Mouse (Mus musculus) heart, embryonic 10.5 days (tissue): ENCODE data around the gene Map2. TPM values are rescaled to one million over a fixed set of nuclear protein-coding genes. Genes with fewer than 3 reads are reported as not detected.

Experiments used
- DNase-seq: peaks from one replicate; pipeline ENCODE4 v3.0.0-alpha.2; 2017; ENCODE audit warnings: low spot score
- H3K27ac ChIP-seq: fragments of 300-500 bp; sonication (generic); 2 replicates; pipeline ENCODE4 v1.5.1; 2016; ENCODE audit warnings: mild to moderate bottlenecking
- H3K27me3 ChIP-seq: fragments of 300-500 bp; sonication (generic); 2 replicates; pipeline ENCODE4 v1.6.1; 2016; ENCODE audit warnings: mild to moderate bottlenecking; ENCODE audit not compliant: poor library complexity, insufficient read depth, severe bottlenecking
- H3K36me3 ChIP-seq: fragments of 300-500 bp; sonication (generic); 2 replicates; pipeline ENCODE4 v1.6.1; 2016; ENCODE audit warnings: mild to moderate bottlenecking, moderate library complexity
- H3K4me1 ChIP-seq: fragments of 300-500 bp; sonication (generic); 2 replicates; pipeline ENCODE4 v1.6.1; 2016; ENCODE audit warnings: mild to moderate bottlenecking
- H3K4me3 ChIP-seq: fragments of 300-500 bp; sonication (generic); 2 replicates; pipeline ENCODE4 v1.5.1; 2016; ENCODE audit warnings: mild to moderate bottlenecking, moderate library complexity
- H3K9me3 ChIP-seq: fragments of 300-500 bp; sonication (generic); 2 replicates; pipeline ENCODE4 v1.6.1; 2016; ENCODE audit warnings: mild to moderate bottlenecking, moderate library complexity
- WGBS: fragments of 180-500 bp; shearing (Covaris S2); methylation state at CpG from one replicate; pipeline ENCODE4 v1.1.7; 2016; 5-methylcytosine and 5-hydroxymethylcytosine counted together
- polyA plus RNA-seq: library from polyadenylated mRNA; unstranded; fragments of >200 nt; fragmentation: Nextera tagmentation; extraction: Ambion mirVana; gene quantifications from 2 replicates; pipeline ENCODE4 v1.2.1, GENCODE M21; 2016

Map2 gene
- polyA plus RNA-seq, 1 experiment from 2014 or later, result 5.1 TPM

- DNase-seq, result no peak
- no peaks in the 10 kb centered on the region for H3K36me3 ChIP-seq
- no peaks in the 10 kb centered on the region for H3K9me3 ChIP-seq
- H3K4me1 ChIP-seq, result no peaks in the 10 kb centered on the region
- no peak overlapping the region for H3K27ac ChIP-seq
- WGBS, result 54% methylated on average over 8 of the region's 8 CpGs
- no peaks in the 10 kb centered on the region for H3K27me3 ChIP-seq
- no peak overlapping the region for H3K4me3 ChIP-seq
Measured at GRCm38 (mm10) chr1:66388561-66388960, 213.5 kb downstream of the Map2 start.

- H3K27me3 ChIP-seq, result no peaks in the 10 kb centered on the region
- DNase-seq, result no peak
- no peak overlapping the region for H3K4me3 ChIP-seq
- H3K27ac ChIP-seq, result no peak overlapping the region
- H3K4me1 ChIP-seq, result no peaks in the 10 kb centered on the region
- H3K9me3 ChIP-seq, result no peaks in the 10 kb centered on the region
- WGBS, result 62% methylated on average over 8 of the region's 8 CpGs
- no peaks in the 10 kb centered on the region for H3K36me3 ChIP-seq
Measured at GRCm38 (mm10) chr1:66394944-66395637, 220.0 kb downstream of the Map2 start.

- Histone ChIP-seq H3K4me1 (no peaks in the 10 kb centered on the region), H3K4me3 (no peak overlapping the region), H3K36me3 (no peaks in the 10 kb centered on the region), H3K9me3 (no peaks in the 10 kb centered on the region), H3K27ac (no peak overlapping the region), H3K27me3 (no peaks in the 10 kb centered on the region)
- 81% methylated on average over 2 of the region's 2 CpGs for WGBS
- no peak for DNase-seq
Measured at GRCm38 (mm10) chr1:66395826-66396225, 220.8 kb downstream of the Map2 start.

GRCm38 (mm10) chr1:66401902-66402301 is 226.8 kb downstream of the Map2 start:
- WGBS, result 84% methylated on average over 9 of the region's 9 CpGs
- no peak overlapping the region for H3K4me3 ChIP-seq
- H3K27ac ChIP-seq, result no peak overlapping the region
- no peaks in the 10 kb centered on the region for H3K9me3 ChIP-seq
- no peaks in the 10 kb centered on the region for H3K36me3 ChIP-seq
- H3K4me1 ChIP-seq, result no peaks in the 10 kb centered on the region
- DNase-seq, result no peak
- no peaks in the 10 kb centered on the region for H3K27me3 ChIP-seq

GRCm38 (mm10) chr1:66407270-66407967 is 232.3 kb downstream of the Map2 start:
- WGBS, result 63% methylated on average over 13 of the region's 13 CpGs

GRCm38 (mm10) chr1:66418360-66418759 is 243.3 kb downstream of the Map2 start:
- H3K4me3 ChIP-seq, result no peak overlapping the region
- no peaks in the 10 kb centered on the region for H3K9me3 ChIP-seq
- no peaks in the 10 kb centered on the region for H3K27me3 ChIP-seq
- no peak for DNase-seq
- no peak overlapping the region for H3K27ac ChIP-seq
- no peaks in the 10 kb centered on the region for H3K4me1 ChIP-seq
- no peaks in the 10 kb centered on the region for H3K36me3 ChIP-seq

More at GRCm38 (mm10) chr1:66407270-66407967, 232.3 kb downstream of the Map2 start:
- Histone ChIP-seq H3K27ac (no peak overlapping the region), H3K27me3 (no peaks in the 10 kb centered on the region), H3K36me3 (no peaks in the 10 kb centered on the region), H3K9me3 (no peaks in the 10 kb centered on the region), H3K4me1 (no peaks in the 10 kb centered on the region), H3K4me3 (no peak overlapping the region)
- no peak for DNase-seq

GRCm38 (mm10) chr1:66426073-66426472 is 251.0 kb downstream of the Map2 start:
- H3K4me3 ChIP-seq, result no peak overlapping the region
- no peak overlapping the region for H3K27ac ChIP-seq
- peaks cover 3% of the 10 kb centered on the region; the same call in 1 of the 2 replicates for H3K4me1 ChIP-seq
- DNase-seq, result no peak
- 85% methylated on average over 5 of the region's 5 CpGs for WGBS
- no peaks in the 10 kb centered on the region for H3K36me3 ChIP-seq
- H3K9me3 ChIP-seq, result no peaks in the 10 kb centered on the region
- H3K27me3 ChIP-seq, result no peaks in the 10 kb centered on the region

- H3K4me3 ChIP-seq, result no peak overlapping the region
- no peaks in the 10 kb centered on the region for H3K9me3 ChIP-seq
- no peaks in the 10 kb centered on the region for H3K36me3 ChIP-seq
- no peak for DNase-seq
- H3K27me3 ChIP-seq, result no peaks in the 10 kb centered on the region
- H3K27ac ChIP-seq, result no peak overlapping the region; the same call in 1 of the 2 replicates
- peaks cover 3% of the 10 kb centered on the region; the same call in 1 of the 2 replicates for H3K4me1 ChIP-seq
Measured at GRCm38 (mm10) chr1:66430962-66431361, 255.9 kb downstream of the Map2 start.

- 81% methylated on average over 6 of the region's 6 CpGs for WGBS
Measured at GRCm38 (mm10) chr1:66431472-66431871, 256.4 kb downstream of the Map2 start.

GRCm38 (mm10) chr1:66438069-66438468 is 263.0 kb downstream of the Map2 start:
- no peak overlapping the region for H3K4me3 ChIP-seq
- H3K4me1 ChIP-seq, result no peaks in the 10 kb centered on the region
- no peaks in the 10 kb centered on the region for H3K9me3 ChIP-seq
- DNase-seq, result no peak
- H3K27ac ChIP-seq, result no peak overlapping the region
- 76% methylated on average over 2 of the region's 2 CpGs for WGBS
- H3K36me3 ChIP-seq, result no peaks in the 10 kb centered on the region
- no peaks in the 10 kb centered on the region for H3K27me3 ChIP-seq

More at GRCm38 (mm10) chr1:66431472-66431871, 256.4 kb downstream of the Map2 start:
- Histone ChIP-seq H3K27me3 (no peaks in the 10 kb centered on the region), H3K4me1 (peaks cover 3% of the 10 kb centered on the region; the same call in 1 of the 2 replicates), H3K4me3 (no peak overlapping the region), H3K9me3 (no peaks in the 10 kb centered on the region), H3K27ac (no peak overlapping the region), H3K36me3 (no peaks in the 10 kb centered on the region)
- no peak for DNase-seq

- Histone ChIP-seq H3K4me3 (no peak overlapping the region), H3K27ac (no peak overlapping the region), H3K4me1 (no peaks in the 10 kb centered on the region), H3K9me3 (no peaks in the 10 kb centered on the region), H3K36me3 (no peaks in the 10 kb centered on the region), H3K27me3 (no peaks in the 10 kb centered on the region)
- no peak for DNase-seq
- 91% methylated on average over 2 of the region's 2 CpGs for WGBS
Measured at GRCm38 (mm10) chr1:66442922-66443321, 267.8 kb downstream of the Map2 start.

GRCm38 (mm10) chr1:66449471-66449870 is 274.4 kb downstream of the Map2 start:
- DNase-seq, result no peak
- no peaks in the 10 kb centered on the region for H3K4me1 ChIP-seq
- no peak overlapping the region for H3K27ac ChIP-seq
- 66% methylated on average over 2 of the region's 2 CpGs for WGBS
- no peaks in the 10 kb centered on the region for H3K27me3 ChIP-seq
- no peak overlapping the region for H3K4me3 ChIP-seq
- H3K36me3 ChIP-seq, result no peaks in the 10 kb centered on the region
- no peaks in the 10 kb centered on the region for H3K9me3 ChIP-seq

- no peak for DNase-seq
- Histone ChIP-seq H3K36me3 (no peaks in the 10 kb centered on the region), H3K27ac (no peak overlapping the region), H3K27me3 (no peaks in the 10 kb centered on the region), H3K4me3 (no peak overlapping the region), H3K9me3 (no peaks in the 10 kb centered on the region), H3K4me1 (no peaks in the 10 kb centered on the region)
- WGBS, result 13% methylated on average over 2 of the region's 2 CpGs
Measured at GRCm38 (mm10) chr1:66456580-66456979, 281.5 kb downstream of the Map2 start.
